Mouse (Mus musculus): ENCODE data around the gene Fv1. TPM values are rescaled to one million over a fixed set of nuclear protein-coding genes. Genes with fewer than 3 reads are reported as not detected.

The Fv1 gene
- polyA plus RNA-seq, 1 experiment from 2014 or later = 14.8 TPM

DNA sequence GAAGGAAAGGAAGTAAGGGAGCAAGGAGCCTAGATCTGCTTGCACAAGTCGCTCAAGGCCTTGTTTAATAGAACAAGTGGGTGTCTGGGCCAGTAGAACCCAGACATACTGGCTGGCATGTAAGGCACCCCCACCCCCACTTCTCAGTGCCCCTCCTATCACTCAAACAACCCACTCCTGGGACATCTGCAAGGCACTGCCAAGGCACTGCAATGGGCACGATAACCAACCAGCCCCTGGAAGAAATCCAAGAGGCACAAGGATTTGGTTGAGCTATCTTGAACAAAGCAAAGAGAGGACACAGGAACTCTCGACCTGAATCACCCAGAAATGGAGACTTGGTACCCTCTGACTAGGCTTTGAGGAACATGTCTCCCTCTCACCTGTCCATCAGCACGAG is 19.5 kb downstream of the Fv1 start:
- no peak for ATAC-seq
- H3K9ac ChIP-seq = no peak overlapping the region
- no peaks in the 10 kb centered on the region for H3K9me3 ChIP-seq (replicated peaks)
- 90% methylated on average over 4 of the region's 4 CpGs for WGBS
- no peak overlapping the region for H3K4me3 ChIP-seq
- peaks cover 92% of the 10 kb centered on the region for H3K36me3 ChIP-seq (ENCODE audit: poor library complexity, severe bottlenecking)
- no peak overlapping the region for H3K4me2 ChIP-seq
- no peaks in the 10 kb centered on the region for H3K27me3 ChIP-seq
- no peak overlapping the region for H3K27ac ChIP-seq
- H3K4me1 ChIP-seq = no peaks in the 10 kb centered on the region

DNA sequence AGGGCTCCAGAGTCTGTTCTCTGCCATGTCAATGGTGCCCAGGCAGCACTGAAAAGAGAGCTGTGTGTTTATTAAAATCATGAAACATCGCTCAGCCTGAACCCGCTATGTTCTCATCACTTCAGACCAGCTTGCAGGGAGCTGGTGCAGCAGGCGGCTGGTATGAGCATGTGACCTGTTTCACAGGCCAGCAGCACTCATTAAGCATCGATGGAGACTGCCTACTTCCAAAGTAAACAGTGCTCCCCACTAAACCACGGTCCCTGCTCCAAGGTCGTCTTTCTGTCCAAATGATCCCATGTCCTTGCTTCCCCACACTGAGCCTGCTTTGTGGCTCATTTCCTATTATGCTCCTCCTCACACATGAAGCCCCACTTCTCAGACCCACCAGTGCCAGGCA is 21.6 kb downstream of the Fv1 start:
- WGBS = 92% methylated on average over 6 of the region's 6 CpGs
- Histone ChIP-seq H3K36me3 (ENCODE audit: poor library complexity, severe bottlenecking) (peaks cover 93% of the 10 kb centered on the region), H3K27ac (no peak overlapping the region), H3K9me3 (replicated peaks) (no peaks in the 10 kb centered on the region), H3K4me3 (no peak overlapping the region), H3K27me3 (no peaks in the 10 kb centered on the region), H3K4me1 (no peaks in the 10 kb centered on the region), H3K4me2 (no peak overlapping the region), H3K9ac (no peak overlapping the region)
- ATAC-seq = no peak

DNA sequence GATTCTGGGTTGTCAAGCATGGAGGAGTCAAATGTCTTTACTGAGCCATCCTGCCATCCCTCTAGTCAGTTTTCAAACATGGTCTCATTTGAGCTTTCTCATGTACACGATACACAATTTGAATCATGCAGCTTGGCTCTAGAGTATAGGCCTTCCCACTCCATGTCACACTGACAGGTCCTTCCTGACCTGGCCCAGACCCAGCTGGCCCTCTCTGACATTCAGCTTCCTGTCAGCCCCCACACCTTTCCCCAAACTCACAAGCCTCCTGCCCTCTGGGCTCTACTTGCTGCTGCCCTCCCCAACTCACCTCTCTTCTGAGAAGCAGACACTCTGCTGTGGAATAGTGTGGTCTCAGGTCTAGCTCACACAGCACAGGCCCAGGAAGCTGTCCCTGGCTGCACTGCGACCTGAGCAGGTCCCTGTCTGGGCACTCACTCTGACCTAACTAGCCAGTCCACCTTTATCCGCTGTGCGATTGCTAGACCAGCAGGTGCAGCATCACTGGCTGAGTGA is 27.1 kb downstream of the Fv1 start:
- ATAC-seq = no peak
- Histone ChIP-seq H3K9ac (no peak overlapping the region), H3K4me2 (no peak overlapping the region), H3K4me3 (no peak overlapping the region), H3K4me1 (no peaks in the 10 kb centered on the region), H3K27me3 (no peaks in the 10 kb centered on the region), H3K27ac (no peak overlapping the region), H3K36me3 (ENCODE audit: poor library complexity, severe bottlenecking) (peaks cover 97% of the 10 kb centered on the region), H3K9me3 (replicated peaks) (no peaks in the 10 kb centered on the region)
- 92% methylated on average over 4 of the region's 4 CpGs for WGBS

DNA sequence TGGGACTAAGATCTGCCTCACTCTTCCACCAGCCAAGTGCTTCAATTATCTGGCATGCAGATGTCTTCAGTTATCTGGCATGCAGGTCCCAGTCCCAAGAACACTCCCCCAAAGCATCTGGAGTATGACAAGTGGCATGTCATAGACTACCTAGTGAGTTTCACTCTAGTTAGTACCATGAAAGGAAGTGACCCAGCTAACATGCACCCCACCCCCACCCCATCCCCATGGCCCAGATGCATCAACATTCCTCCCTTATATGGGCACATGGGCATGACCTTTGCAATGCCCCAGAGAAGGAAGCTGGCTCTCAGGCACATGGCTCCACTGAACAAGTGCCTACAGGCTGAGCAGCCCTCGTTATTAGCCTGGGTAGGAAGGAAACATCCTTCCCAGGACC is 27.6 kb downstream of the Fv1 start:
- Histone ChIP-seq H3K4me2 (no peak overlapping the region), H3K4me3 (no peak overlapping the region), H3K9me3 (replicated peaks) (no peaks in the 10 kb centered on the region), H3K4me1 (no peaks in the 10 kb centered on the region), H3K9ac (no peak overlapping the region), H3K36me3 (ENCODE audit: poor library complexity, severe bottlenecking) (peaks cover 93% of the 10 kb centered on the region), H3K27me3 (no peaks in the 10 kb centered on the region), H3K27ac (no peak overlapping the region)
- WGBS = 59% methylated on average over 1 of the region's 1 CpGs
- ATAC-seq = no peak

DNA sequence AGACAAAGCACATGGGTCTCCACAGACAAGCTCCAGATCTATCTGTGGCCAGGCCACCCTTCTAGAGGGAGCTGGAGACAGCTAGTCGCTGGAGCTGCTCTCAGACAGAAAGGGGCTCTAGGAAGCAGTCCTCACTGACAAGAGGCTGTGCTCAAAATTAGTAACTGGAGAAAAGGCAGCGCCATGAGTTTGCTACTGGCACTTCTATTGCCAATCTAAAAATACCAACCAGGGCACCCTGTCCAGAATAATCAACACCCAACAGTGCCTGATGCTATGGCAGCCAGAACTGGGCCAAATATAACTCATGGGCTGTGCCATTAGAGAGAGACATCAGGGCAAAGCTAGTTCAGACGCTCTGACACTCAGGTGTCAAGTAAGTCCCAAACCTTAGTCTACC is 28.6 kb downstream of the Fv1 start:
- no peak overlapping the region for H3K4me3 ChIP-seq
- H3K9me3 ChIP-seq (replicated peaks) = no peaks in the 10 kb centered on the region
- no peak for ATAC-seq
- no peak overlapping the region for H3K9ac ChIP-seq
- 85% methylated on average over 3 of the region's 3 CpGs for WGBS
- no peak overlapping the region for H3K4me2 ChIP-seq
- H3K27ac ChIP-seq = no peak overlapping the region
- H3K4me1 ChIP-seq = no peaks in the 10 kb centered on the region
- H3K36me3 ChIP-seq (ENCODE audit: poor library complexity, severe bottlenecking) = peaks cover 91% of the 10 kb centered on the region
- H3K27me3 ChIP-seq = no peaks in the 10 kb centered on the region

DNA sequence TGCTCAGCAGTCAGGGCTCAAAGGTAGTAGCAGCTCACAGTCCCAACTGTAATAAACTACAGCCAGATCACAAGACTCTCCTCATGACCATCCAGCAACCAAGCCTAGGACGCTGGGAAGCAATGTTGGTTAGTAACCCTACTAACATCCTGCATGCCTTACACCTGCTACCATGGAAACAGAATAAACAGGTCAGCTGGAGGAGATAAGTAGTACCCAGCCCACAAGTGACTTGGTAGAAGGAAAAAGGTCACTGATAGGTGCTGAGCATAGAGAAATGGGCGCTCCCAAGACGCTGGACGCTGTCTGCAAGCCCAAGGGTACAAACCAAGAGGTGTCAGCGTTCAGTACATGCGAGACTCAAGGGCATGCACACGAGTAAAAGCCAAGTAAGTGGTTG is 31.7 kb downstream of the Fv1 start:
- no peak for ATAC-seq
- Histone ChIP-seq H3K36me3 (ENCODE audit: poor library complexity, severe bottlenecking) (peaks cover 71% of the 10 kb centered on the region), H3K4me2 (no peak overlapping the region), H3K9me3 (replicated peaks) (no peaks in the 10 kb centered on the region), H3K27me3 (no peaks in the 10 kb centered on the region), H3K9ac (no peak overlapping the region), H3K27ac (no peak overlapping the region), H3K4me1 (peaks cover 14% of the 10 kb centered on the region), H3K4me3 (no peak overlapping the region)
- WGBS = 90% methylated on average over 7 of the region's 7 CpGs

DNA sequence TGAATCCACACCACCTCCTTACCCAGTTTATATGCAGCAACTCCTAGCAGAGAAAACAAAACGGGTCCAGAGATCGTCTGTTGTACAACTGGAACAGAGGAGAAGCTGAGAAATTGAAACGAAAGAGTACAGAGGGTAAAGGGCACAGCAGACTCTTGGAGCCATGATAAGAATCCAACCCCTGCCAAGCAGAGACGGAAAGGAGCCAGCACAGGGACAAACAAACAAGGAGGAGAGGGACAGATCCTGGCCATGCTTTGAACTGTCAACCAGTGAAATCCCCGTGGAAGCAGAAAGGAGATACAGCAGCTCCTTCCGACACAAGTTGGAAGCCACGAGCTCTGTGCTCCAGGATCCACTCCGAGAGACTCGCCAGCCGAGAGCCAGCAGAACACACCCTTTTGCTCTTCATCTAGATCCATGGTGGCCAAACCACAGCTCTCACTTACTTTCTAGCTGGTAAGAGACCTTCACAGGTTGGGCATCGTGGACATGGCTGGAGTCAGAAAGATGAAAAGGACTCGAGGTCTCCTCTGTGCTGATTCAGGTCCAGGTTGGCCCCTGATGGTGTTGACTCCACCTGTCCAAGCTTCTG is 34.2 kb downstream of the Fv1 start:
- peaks cover 46% of the 10 kb centered on the region for H3K36me3 ChIP-seq (ENCODE audit: poor library complexity, severe bottlenecking)
- no peak overlapping the region for H3K27ac ChIP-seq
- H3K9me3 ChIP-seq (replicated peaks) = no peaks in the 10 kb centered on the region
- H3K4me3 ChIP-seq = no peak overlapping the region
- ATAC-seq = no peak
- WGBS = 94% methylated on average over 12 of the region's 12 CpGs
- H3K4me2 ChIP-seq = peak overlapping the region; percentile 68
- no peak overlapping the region for H3K9ac ChIP-seq
- H3K27me3 ChIP-seq = no peaks in the 10 kb centered on the region
- H3K4me1 ChIP-seq = peaks cover 14% of the 10 kb centered on the region

DNA sequence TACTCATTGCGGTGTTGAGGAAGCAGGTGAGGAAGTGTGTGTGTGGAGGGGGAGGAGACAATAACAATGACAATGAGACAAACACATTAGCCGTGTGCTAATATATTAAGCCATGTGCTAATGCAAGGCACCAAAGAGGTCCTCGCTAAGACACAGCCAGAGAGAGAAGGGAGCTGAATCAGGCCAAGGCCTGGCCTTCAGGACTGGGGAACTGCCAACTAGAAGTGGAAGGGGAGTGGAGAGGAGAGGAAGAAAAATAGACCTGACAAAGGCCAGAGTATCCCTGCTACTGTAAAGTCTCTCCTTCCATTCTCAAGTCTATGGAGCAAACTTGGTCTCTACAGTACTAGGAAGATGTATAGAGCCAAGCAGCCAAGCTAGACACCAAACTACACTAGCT is 34.8 kb downstream of the Fv1 start:
- peak overlapping the region; percentile 90 for H3K4me3 ChIP-seq
- ATAC-seq = no peak
- peaks cover 14% of the 10 kb centered on the region for H3K4me1 ChIP-seq
- WGBS = 86% methylated on average over 3 of the region's 3 CpGs
- peak overlapping the region; percentile 88 for H3K9ac ChIP-seq
- no peak overlapping the region for H3K27ac ChIP-seq
- H3K9me3 ChIP-seq (replicated peaks) = no peaks in the 10 kb centered on the region
- peak overlapping the region; percentile 68 for H3K4me2 ChIP-seq
- H3K36me3 ChIP-seq (ENCODE audit: poor library complexity, severe bottlenecking) = peaks cover 40% of the 10 kb centered on the region
- no peaks in the 10 kb centered on the region for H3K27me3 ChIP-seq

DNA sequence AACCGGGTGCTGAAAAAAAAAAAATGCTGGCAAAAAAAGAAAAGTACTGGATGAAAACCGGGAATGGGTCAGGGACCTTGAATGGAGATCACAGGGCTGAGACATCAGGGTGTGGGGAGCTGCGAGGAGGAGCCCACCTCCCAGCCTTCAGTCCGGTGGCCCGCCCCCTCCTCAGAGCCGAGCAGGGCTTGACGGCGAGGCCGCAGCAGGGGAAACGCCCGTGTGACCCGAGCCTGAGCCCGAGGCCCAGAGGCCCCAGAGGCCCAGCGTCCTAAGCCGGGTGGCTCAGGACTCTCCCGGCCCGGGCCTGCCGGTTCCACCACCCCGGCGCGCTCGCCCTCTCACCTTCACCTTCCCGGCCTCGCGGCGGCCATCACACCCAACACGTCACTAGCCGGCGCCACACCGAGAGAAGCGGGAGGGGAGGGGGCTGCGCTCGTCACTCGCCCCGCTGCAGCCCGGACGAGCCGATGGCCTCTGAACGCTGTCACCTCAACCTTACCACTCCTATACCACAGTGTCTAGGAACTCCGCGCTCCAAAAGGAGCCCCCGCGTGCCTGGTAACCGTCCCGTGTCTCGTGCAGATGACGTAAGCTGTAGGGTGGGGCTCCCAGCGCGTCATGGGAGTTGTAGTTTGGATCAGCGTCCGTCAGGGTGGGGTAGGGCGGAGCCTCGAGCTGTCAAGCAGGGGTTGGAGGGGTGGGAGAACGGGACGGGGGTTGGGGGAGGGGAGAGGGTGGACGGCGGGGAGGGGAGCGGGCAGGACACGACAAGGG is 35.7 kb downstream of the Fv1 start, which contains the start of gene Mfn2:
Gene Mfn2 (minus strand): TSS at position 392 of the 777 bp plus-strand sequence.
- H3K27me3 ChIP-seq = no peaks in the 10 kb centered on the region
- peak; percentile 96 for ATAC-seq
- H3K9me3 ChIP-seq (replicated peaks) = no peaks in the 10 kb centered on the region
- H3K4me1 ChIP-seq = peaks cover 14% of the 10 kb centered on the region
- WGBS = under 1% methylated on average over 53 of the region's 59 CpGs
- peak within 1 kb of the TSS; percentile 88 for H3K9ac ChIP-seq
- H3K36me3 ChIP-seq (ENCODE audit: poor library complexity, severe bottlenecking) = peaks cover 31% of the 10 kb centered on the region
- H3K4me3 ChIP-seq = peak within 1 kb of the TSS; percentile 90
- peak within 1 kb of the TSS; percentile 68 for H3K4me2 ChIP-seq
- peak within 1 kb of the TSS; percentile 61 for H3K27ac ChIP-seq

DNA sequence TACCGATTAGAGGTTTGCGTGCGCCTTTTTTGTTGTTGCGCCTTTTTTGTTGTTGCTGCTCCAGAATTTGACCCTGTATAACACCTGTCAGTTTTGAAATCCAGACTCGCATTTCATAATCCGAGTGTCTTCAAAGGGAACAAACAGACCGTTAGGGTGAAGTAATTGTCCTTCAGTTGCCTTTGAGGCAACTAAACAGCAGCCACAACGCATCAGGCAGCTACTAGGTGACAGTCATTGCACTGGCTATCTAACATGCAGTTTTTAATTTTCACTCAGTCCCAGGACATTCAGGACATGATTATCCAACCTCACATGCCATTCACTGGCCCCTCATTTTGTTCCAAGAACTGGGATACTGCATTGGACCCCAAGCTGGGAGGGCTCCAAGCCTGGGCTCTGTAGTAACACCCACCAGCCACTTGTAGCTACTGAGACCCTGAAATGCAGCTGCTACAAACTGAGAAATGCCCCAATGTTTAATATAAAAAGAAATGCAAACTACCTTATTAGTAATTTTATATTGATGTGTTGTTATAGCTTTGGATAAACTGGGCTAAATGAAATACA is 36.4 kb downstream of the Fv1 start:
- H3K4me3 ChIP-seq = peak overlapping the region; percentile 90
- peaks cover 24% of the 10 kb centered on the region for H3K36me3 ChIP-seq (ENCODE audit: poor library complexity, severe bottlenecking)
- peak overlapping the region; percentile 88 for H3K9ac ChIP-seq
- ATAC-seq = peak; percentile 50; the same call in 1 of the 2 replicates
- H3K9me3 ChIP-seq (replicated peaks) = no peaks in the 10 kb centered on the region
- H3K27me3 ChIP-seq = no peaks in the 10 kb centered on the region
- H3K27ac ChIP-seq = 0 out of 2 replicates have a peak overlapping the region, but pooled peaks have one; percentile 61
- WGBS = 0% methylated on average over 8 of the region's 8 CpGs
- peak overlapping the region; percentile 59 for H3K4me2 ChIP-seq
- peaks cover 14% of the 10 kb centered on the region for H3K4me1 ChIP-seq

DNA sequence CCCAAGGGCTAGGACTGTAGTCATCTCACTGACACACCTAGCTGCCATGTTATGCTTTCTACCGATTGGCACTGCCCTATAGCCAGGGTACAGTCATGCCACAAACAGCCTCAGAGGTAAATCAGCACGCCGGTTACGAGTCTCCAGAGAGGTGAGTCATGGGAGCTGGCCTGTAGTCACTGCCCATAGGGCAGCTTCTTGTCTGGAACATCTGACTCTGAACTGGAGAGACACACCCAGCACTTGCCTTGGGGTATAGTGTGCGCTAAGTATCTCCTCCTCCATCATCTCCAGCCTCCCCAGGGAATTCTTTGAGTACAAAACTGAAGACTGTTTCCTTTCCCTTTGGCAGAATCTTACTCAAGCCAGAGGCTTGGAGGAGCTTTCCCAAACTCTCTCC is 37.5 kb downstream of the Fv1 start:
- no peaks in the 10 kb centered on the region for H3K27me3 ChIP-seq
- no peak overlapping the region for H3K9ac ChIP-seq
- H3K9me3 ChIP-seq (replicated peaks) = no peaks in the 10 kb centered on the region
- H3K27ac ChIP-seq = no peak overlapping the region
- ATAC-seq = no peak
- H3K4me1 ChIP-seq = peaks cover 14% of the 10 kb centered on the region
- H3K4me2 ChIP-seq = no peak overlapping the region
- H3K36me3 ChIP-seq (ENCODE audit: poor library complexity, severe bottlenecking) = peaks cover 16% of the 10 kb centered on the region
- H3K4me3 ChIP-seq = no peak overlapping the region
- 87% methylated on average over 5 of the region's 5 CpGs for WGBS

DNA sequence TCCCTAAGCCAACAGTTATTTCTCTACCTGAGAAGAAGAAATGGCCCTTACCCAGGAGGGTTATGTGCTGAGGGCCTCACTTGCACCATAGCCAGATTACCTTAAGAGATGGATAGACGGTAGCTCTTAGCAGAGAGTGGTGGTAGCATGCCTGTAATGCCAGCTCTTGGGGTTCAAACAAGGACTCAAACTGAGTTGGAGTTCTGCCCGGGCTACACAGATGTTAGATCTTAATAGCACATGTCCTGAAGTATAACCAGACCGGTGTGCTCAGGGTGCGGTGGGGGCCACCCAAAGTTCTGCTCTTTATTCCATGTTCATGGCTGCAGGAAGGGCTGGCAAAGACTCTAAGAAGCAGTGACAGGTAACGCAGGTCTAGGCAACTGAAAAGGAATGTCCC is 40.7 kb downstream of the Fv1 start:
- no peaks in the 10 kb centered on the region for H3K27me3 ChIP-seq
- H3K9ac ChIP-seq = no peak overlapping the region
- WGBS = 92% methylated on average over 5 of the region's 5 CpGs
- H3K36me3 ChIP-seq (ENCODE audit: poor library complexity, severe bottlenecking) = no peaks in the 10 kb centered on the region
- no peaks in the 10 kb centered on the region for H3K9me3 ChIP-seq (replicated peaks)
- H3K4me3 ChIP-seq = no peak overlapping the region
- no peak overlapping the region for H3K27ac ChIP-seq
- H3K4me2 ChIP-seq = no peak overlapping the region
- peaks cover 4% of the 10 kb centered on the region for H3K4me1 ChIP-seq
- no peak for ATAC-seq

Measured in forebrain, embryonic 13.5 days (tissue).